Mouse (Mus musculus) midbrain, embryonic 14.5 days (tissue): ENCODE results near the gene Adgre4. TPM values are rescaled to one million over a fixed set of nuclear protein-coding genes. Genes with fewer than 3 reads are reported as not detected.

Experiments
- ATAC-seq: fragments of 200-750 bp; cut with Nextera tagmentation; 2 replicates; pipeline ENCODE4 v1.8.0; 2017; ENCODE audit warnings: moderate number of reproducible peaks, moderate library complexity; ENCODE audit not compliant: low FRiP score, low TSS enrichment
- DNase-seq: peaks from one replicate; pipeline ENCODE4 v3.0.0-alpha.2; 2015
- H3K27ac ChIP-seq: fragments of 300-500 bp; sonication (generic); replicated peaks from 2 replicates; pipeline ENCODE4 v1.5.1; 2014; ENCODE audit warnings: mild to moderate bottlenecking, low read depth, low read length, moderate library complexity
- H3K27me3 ChIP-seq: fragments of 300-500 bp; sonication (generic); 2 replicates; pipeline ENCODE4 v1.6.1; 2014; ENCODE audit warnings: low read length, control low read depth, mixed read lengths; ENCODE audit not compliant: control insufficient read depth, insufficient read depth
- H3K36me3 ChIP-seq: fragments of 300-500 bp; sonication (generic); 2 replicates; pipeline ENCODE4 v1.6.1; 2014; ENCODE audit warnings: low read length, control low read depth; ENCODE audit not compliant: control insufficient read depth, insufficient read depth
- H3K4me1 ChIP-seq: fragments of 300-500 bp; sonication (generic); 2 replicates; pipeline ENCODE4 v1.6.1; 2014; ENCODE audit warnings: mild to moderate bottlenecking, antibody characterized with exemption, low read length, control low read depth; ENCODE audit not compliant: control insufficient read depth, insufficient read depth
- H3K4me2 ChIP-seq: fragments of 300-500 bp; sonication (generic); 2 replicates; pipeline ENCODE4 v1.6.1; 2014; ENCODE audit warnings: mild to moderate bottlenecking, low read length, moderate library complexity
- H3K4me3 ChIP-seq: fragments of 300-500 bp; sonication (generic); replicated peaks from 2 replicates; pipeline ENCODE4 v1.5.1; 2014; ENCODE audit warnings: low read depth, low read length
- H3K9ac ChIP-seq: fragments of 300-500 bp; sonication (generic); replicated peaks from 2 replicates; pipeline ENCODE4 v1.6.1; 2014; ENCODE audit warnings: mild to moderate bottlenecking, low read length, moderate library complexity
- H3K9me3 ChIP-seq: fragments of 300-500 bp; sonication (generic); 2 replicates; pipeline ENCODE4 v1.6.1; 2016; ENCODE audit warnings: low read length, control low read depth, mixed read lengths; ENCODE audit not compliant: control insufficient read depth
- WGBS: fragments of 180-500 bp; shearing (Covaris S2); extraction: QIAGEN DNeasy Blood & Tissue Kit; methylation state at CpG from one replicate; pipeline ENCODE4 v1.1.7; 2014; 5-methylcytosine and 5-hydroxymethylcytosine counted together
- polyA plus RNA-seq: library from polyadenylated mRNA; unstranded; fragments of >200 nt; fragmentation: Nextera tagmentation; extraction: Ambion mirVana; gene quantifications from 2 replicates; pipeline ENCODE4 v1.2.1, GENCODE M21; 2014

Gene Adgre4
- 0.26 and 0.29 TPM in 2 replicates for polyA plus RNA-seq

- H3K27me3 ChIP-seq: no peaks in the 10 kb centered on the region
- H3K9ac ChIP-seq: no peak within 1 kb of the TSS
- no peak for DNase-seq
- 81% methylated on average over 2 of the region's 2 CpGs for WGBS
- H3K9me3 ChIP-seq: no peaks in the 10 kb centered on the region
- no peak within 1 kb of the TSS for H3K27ac ChIP-seq
- H3K4me2 ChIP-seq: no peak within 1 kb of the TSS
- no peak for ATAC-seq
- no peaks in the 10 kb centered on the region for H3K4me1 ChIP-seq
- H3K36me3 ChIP-seq: no peaks in the 10 kb centered on the region
- H3K4me3 ChIP-seq: no peak within 1 kb of the TSS
Observed at GRCm38 (mm10) chr17:55749786-55750185, at the start of gene Adgre4. Gene Adgre4, plus strand, starts transcription at chr17:55749984.

DNA sequence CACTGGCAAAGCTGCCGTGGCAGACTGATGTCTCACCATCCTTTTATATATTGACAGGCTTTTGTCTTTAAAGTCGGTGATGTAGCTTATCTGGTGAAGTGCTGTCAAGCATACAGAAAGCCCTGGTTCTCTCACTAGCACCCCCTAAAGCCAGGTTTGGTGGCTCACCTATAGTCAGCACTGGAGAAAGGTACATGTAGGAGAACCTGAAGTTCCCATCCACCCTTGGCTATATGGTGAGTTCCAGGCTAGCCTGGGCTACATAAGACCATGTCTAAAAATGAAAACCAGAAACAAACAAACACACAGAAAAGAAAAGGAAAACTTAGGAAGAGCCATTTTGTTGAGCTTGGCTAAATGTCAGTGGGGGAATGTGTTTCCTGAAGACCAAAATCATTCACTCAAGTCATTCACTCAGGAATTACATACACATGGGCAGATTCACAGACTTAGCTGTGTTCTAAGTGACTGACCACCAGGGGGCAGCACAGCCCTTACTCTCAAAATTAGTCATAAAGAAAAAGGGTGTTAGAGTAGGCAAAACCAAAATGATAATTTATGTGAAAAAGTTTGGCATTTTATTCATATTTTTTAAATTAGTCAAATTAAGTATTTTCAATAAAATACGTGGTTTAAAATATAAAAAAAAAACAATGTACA, 47.5 kb upstream of the Adgre4 start:
- DNase-seq (peak; percentile 93), ATAC-seq (peak; percentile 71; the same call in 1 of the 2 replicates)
- no peak overlapping the region for H3K4me3 ChIP-seq
- no peak overlapping the region for H3K9ac ChIP-seq
- peaks cover 29% of the 10 kb centered on the region for H3K36me3 ChIP-seq
- WGBS: 64% methylated on average over 3 of the region's 3 CpGs
- H3K27ac ChIP-seq: no peak overlapping the region
- H3K4me1 ChIP-seq: no peaks in the 10 kb centered on the region
- H3K4me2 ChIP-seq: no peak overlapping the region
- no peaks in the 10 kb centered on the region for H3K27me3 ChIP-seq
- H3K9me3 ChIP-seq: no peaks in the 10 kb centered on the region

DNA sequence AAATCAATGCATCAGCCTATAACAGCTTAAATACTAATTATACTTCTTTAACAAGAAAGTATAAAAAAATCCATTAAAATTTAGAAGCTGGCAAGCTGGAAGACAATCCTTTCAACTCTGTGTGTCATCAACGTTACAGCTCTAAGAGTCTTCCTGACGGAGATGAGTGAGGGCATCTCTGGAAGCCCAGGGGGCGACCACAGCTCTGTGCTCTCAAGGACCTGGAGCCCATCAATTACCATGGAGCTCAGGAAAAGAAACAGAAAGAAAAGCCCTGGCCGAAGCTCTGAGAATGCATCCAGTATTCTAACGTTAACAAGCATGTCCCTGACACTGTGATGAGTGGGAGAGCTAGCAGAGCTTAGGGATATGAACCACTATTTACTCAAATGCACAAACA, 46.9 kb upstream of the Adgre4 start:
- no peak overlapping the region for H3K27ac ChIP-seq
- H3K4me3 ChIP-seq: no peak overlapping the region
- H3K4me1 ChIP-seq: no peaks in the 10 kb centered on the region
- ATAC-seq: no peak
- H3K4me2 ChIP-seq: no peak overlapping the region
- no peaks in the 10 kb centered on the region for H3K9me3 ChIP-seq
- peaks cover 26% of the 10 kb centered on the region for H3K36me3 ChIP-seq
- peak; percentile 3 for DNase-seq
- 74% methylated on average over 5 of the region's 5 CpGs for WGBS
- H3K27me3 ChIP-seq: no peaks in the 10 kb centered on the region
- no peak overlapping the region for H3K9ac ChIP-seq

GRCm38 (mm10) chr17:55711984-55712811, 37.6 kb upstream of the Adgre4 start, which contains the start of gene Pot1b:
Gene Pot1b, minus strand, starts transcription at chr17:55712628.
- H3K4me2 ChIP-seq: peak within 1 kb of the TSS; percentile 87
- H3K27ac ChIP-seq: 0 out of 2 replicates have a peak within 1 kb of the TSS, but pooled peaks have one; percentile 41
- H3K36me3 ChIP-seq: peaks cover 19% of the 10 kb centered on the region
- H3K4me3 ChIP-seq: peak within 1 kb of the TSS; percentile 57
- no peaks in the 10 kb centered on the region for H3K27me3 ChIP-seq
- DNase-seq (peak; percentile 98), ATAC-seq (peak; percentile 98)
- no peaks in the 10 kb centered on the region for H3K9me3 ChIP-seq
- no peaks in the 10 kb centered on the region for H3K4me1 ChIP-seq
- under 1% methylated on average over 36 of the region's 37 CpGs for WGBS
- H3K9ac ChIP-seq: peak within 1 kb of the TSS; percentile 49; the same call in 1 of the 2 replicates

- ATAC-seq (no peak), DNase-seq (no peak)
- WGBS: 77% methylated on average over 1 of the region's 1 CpGs
- Histone ChIP-seq H3K9ac (no peak overlapping the region), H3K4me3 (no peak overlapping the region), H3K27ac (no peak overlapping the region), H3K9me3 (no peaks in the 10 kb centered on the region), H3K36me3 (no peaks in the 10 kb centered on the region), H3K4me1 (no peaks in the 10 kb centered on the region), H3K4me2 (no peak overlapping the region), H3K27me3 (no peaks in the 10 kb centered on the region)
Observed at GRCm38 (mm10) chr17:55721270-55721669, 28.5 kb upstream of the Adgre4 start.

DNA sequence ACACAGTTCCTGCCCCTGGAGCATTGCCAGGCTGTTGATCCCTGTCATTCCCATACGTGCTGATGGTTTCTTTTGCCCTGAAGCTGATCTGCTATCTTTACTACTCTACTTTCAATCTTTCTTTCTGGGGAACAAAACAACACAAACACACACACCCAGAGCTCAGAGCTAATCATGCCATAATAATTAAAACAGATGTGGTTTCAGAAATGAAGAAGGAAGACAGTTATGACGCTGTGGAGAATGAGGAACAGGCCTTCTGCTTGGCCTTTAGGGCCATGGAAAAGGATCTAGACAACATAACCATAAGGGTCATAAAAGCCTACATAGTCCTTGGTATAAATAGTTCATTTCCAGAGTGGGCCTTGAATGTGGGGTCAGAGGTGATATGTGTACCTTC, 27.5 kb upstream of the Adgre4 start:
- no peaks in the 10 kb centered on the region for H3K4me1 ChIP-seq
- WGBS: 79% methylated on average over 2 of the region's 2 CpGs
- DNase-seq (no peak), ATAC-seq (no peak)
- no peaks in the 10 kb centered on the region for H3K36me3 ChIP-seq
- H3K4me3 ChIP-seq: no peak overlapping the region
- H3K9me3 ChIP-seq: no peaks in the 10 kb centered on the region
- no peak overlapping the region for H3K27ac ChIP-seq
- H3K27me3 ChIP-seq: no peaks in the 10 kb centered on the region
- H3K9ac ChIP-seq: no peak overlapping the region
- no peak overlapping the region for H3K4me2 ChIP-seq

DNA sequence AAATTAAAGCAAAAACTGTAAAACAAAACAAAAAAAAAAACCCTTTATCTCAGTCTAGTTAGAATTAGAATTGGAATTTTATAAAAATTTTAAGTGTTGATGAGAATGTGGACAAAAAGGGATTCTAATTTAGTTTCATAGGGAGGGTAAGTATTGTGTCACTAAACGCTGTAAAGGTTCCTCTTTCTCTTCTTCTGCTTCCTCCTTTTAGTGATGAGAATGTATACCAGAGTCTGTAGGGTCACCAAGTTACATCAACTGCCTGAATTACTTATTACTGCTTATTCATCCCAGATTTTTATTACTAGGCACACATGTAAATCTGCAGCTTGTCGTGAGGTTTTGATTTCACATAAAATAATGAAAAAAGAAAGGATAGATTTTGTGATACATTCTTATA, 23.6 kb upstream of the Adgre4 start:
- Histone ChIP-seq H3K9ac (no peak overlapping the region), H3K4me1 (no peaks in the 10 kb centered on the region), H3K9me3 (no peaks in the 10 kb centered on the region), H3K4me3 (no peak overlapping the region), H3K27ac (no peak overlapping the region), H3K36me3 (no peaks in the 10 kb centered on the region), H3K27me3 (no peaks in the 10 kb centered on the region), H3K4me2 (no peak overlapping the region)
- no peak for ATAC-seq
- WGBS: 81% methylated on average over 2 of the region's 2 CpGs
- no peak for DNase-seq

DNA sequence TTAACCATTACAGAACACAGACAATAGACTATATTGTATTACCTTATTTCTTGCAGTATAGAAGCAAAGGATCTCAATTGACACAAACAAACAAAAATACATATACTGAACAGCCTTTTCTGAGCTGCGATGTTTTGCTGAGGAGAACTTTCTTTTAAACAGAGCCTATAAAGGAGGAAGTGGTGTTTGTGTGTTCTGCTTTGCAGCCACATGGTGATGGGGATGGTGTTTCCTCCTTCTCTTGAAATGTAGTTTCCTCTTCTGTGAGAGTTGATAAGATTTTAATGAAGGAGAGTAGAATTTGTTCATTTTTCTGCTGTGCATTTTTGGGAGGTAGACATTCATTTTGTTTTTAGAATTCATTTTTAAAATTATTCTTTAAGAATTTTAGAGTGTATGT, 13.1 kb upstream of the Adgre4 start:
- H3K27me3 ChIP-seq: no peaks in the 10 kb centered on the region
- no peak overlapping the region for H3K9ac ChIP-seq
- no peak overlapping the region for H3K27ac ChIP-seq
- no peak overlapping the region for H3K4me3 ChIP-seq
- 94% methylated on average over 1 of the region's 1 CpGs for WGBS
- no peaks in the 10 kb centered on the region for H3K4me1 ChIP-seq
- DNase-seq (no peak), ATAC-seq (no peak)
- H3K9me3 ChIP-seq: no peaks in the 10 kb centered on the region
- no peaks in the 10 kb centered on the region for H3K36me3 ChIP-seq
- no peak overlapping the region for H3K4me2 ChIP-seq
